Mouse (Mus musculus): Measurements from ENCODE around the gene Cpa2.

Cpa2 gene

GRCm38 (mm10) chr6:30576477-30577203 lies 35.3 kb downstream of the Cpa2 start:
- no peak for DNase-seq (ENCODE audit: low read depth, low spot score)

GRCm38 (mm10) chr6:30579961-30580840 lies 38.8 kb downstream of the Cpa2 start:
- no peak for DNase-seq (ENCODE audit: low read depth, low spot score)

- DNase-seq (ENCODE audit: low read depth, low spot score) = no peak
Measured at GRCm38 (mm10) chr6:30580841-30581176, 39.4 kb downstream of the Cpa2 start.

GRCm38 (mm10) chr6:30586886-30587442 lies 45.6 kb downstream of the Cpa2 start:
- DNase-seq (ENCODE audit: low read depth, low spot score) = no peak

GRCm38 (mm10) chr6:30589819-30590218 lies 48.4 kb downstream of the Cpa2 start:
- peak; percentile 69 for DNase-seq (ENCODE audit: low read depth, low spot score)

- DNase-seq (ENCODE audit: low read depth, low spot score) = peak; percentile 61
Measured at GRCm38 (mm10) chr6:30591851-30592404, 50.5 kb downstream of the Cpa2 start.

GRCm38 (mm10) chr6:30592417-30592974 lies 51.1 kb downstream of the Cpa2 start:
- no peak for DNase-seq (ENCODE audit: low read depth, low spot score)

- no peak for DNase-seq (ENCODE audit: low read depth, low spot score)
Measured at GRCm38 (mm10) chr6:30594364-30594763, 53.0 kb downstream of the Cpa2 start.

GRCm38 (mm10) chr6:30596230-30596898 lies 55.0 kb downstream of the Cpa2 start:
- DNase-seq (ENCODE audit: low read depth, low spot score) = no peak

GRCm38 (mm10) chr6:30600033-30600432 lies 58.7 kb downstream of the Cpa2 start:
- no peak for DNase-seq (ENCODE audit: low read depth, low spot score)

GRCm38 (mm10) chr6:30600995-30601394 lies 59.6 kb downstream of the Cpa2 start:
- no peak for DNase-seq (ENCODE audit: low read depth, low spot score)

- peak; percentile 68 for DNase-seq (ENCODE audit: low read depth, low spot score)
Measured at GRCm38 (mm10) chr6:30604342-30604867, 63.0 kb downstream of the Cpa2 start.

- DNase-seq (ENCODE audit: low read depth, low spot score) = no peak
Measured at GRCm38 (mm10) chr6:30605111-30605510, 63.7 kb downstream of the Cpa2 start.

- DNase-seq (ENCODE audit: low read depth, low spot score) = no peak
Measured at GRCm38 (mm10) chr6:30605672-30606071, 64.3 kb downstream of the Cpa2 start.

GRCm38 (mm10) chr6:30610710-30611109 lies 69.3 kb downstream of the Cpa2 start, which contains the start of gene Cpa5:
Gene Cpa5, plus strand, starts transcription at chr6:30611010.
- DNase-seq (ENCODE audit: low read depth, low spot score) = no peak

GRCm38 (mm10) chr6:30611212-30611611 lies 69.8 kb downstream of the Cpa2 start:
- no peak for DNase-seq (ENCODE audit: low read depth, low spot score)
